Mouse (Mus musculus): ENCODE measurements around the gene Pth2. TPM values are rescaled to one million over a fixed set of nuclear protein-coding genes. Genes with fewer than 3 reads are reported as not detected.
A peak's percentile ranks its signal among the peaks of the same experiment; 100 is the strongest.

Gene Pth2
- polyA plus RNA-seq, 1 experiment, result 21.9 TPM

DNA sequence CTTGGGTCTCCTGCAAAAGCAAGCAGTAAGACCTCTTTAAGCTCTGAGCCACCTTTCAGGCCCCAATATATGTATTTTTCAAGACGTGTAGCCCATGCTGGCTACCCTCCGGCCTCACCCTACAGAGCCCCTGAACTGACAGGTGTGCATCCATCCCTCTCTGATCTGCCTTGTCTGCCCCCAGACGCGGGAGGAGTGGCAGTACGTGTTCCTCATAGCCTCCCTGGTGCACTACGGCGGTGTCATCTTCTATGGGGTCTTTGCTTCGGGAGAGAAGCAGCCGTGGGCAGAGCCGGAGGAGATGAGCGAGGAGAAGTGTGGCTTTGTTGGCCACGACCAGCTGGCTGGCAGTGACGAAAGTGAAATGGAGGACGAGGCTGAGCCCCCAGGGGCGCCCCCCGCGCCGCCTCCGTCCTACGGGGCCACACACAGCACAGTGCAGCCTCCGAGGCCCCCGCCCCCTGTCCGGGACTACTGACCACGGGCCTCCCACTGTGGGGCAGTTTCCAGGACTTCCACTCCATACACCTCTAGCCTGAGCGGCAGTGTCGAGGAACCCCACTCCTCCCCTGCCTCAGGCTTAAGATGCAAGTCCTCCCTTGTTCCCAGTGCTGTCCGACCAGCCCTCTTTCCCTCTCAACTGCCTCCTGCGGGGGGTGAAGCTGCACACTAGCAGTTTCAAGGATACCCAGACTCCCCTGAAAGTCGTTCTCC is 6.1 kb upstream of the Pth2 start:
- Histone ChIP-seq H3K27me3 (ENCODE audit: control insufficient read depth, insufficient read depth, low read length) (no peaks in the 10 kb centered on the region; the same call in 1 of the 2 replicates), H3K4me3 (ENCODE audit: control insufficient read depth, low read depth, low read length) (peak overlapping the region; percentile 88), H3K27ac (ENCODE audit: control insufficient read depth, insufficient read depth, low read depth, low read length) (peak overlapping the region; percentile 61), H3K36me3 (ENCODE audit: control insufficient read depth, insufficient read depth, low read length) (no peaks in the 10 kb centered on the region), H3K4me1 (ENCODE audit: control insufficient read depth, insufficient read depth, low read length) (peaks cover 30% of the 10 kb centered on the region)
- TF ChIP-seq CTCF (IDR thresholded peaks at IDR 0.05; ENCODE audit: control insufficient read depth, insufficient read depth, insufficient replicate concordance, low read depth, low read length) (no peak), POLR2A (IDR thresholded peaks at IDR 0.05; ENCODE audit: control insufficient read depth, low read depth, low read length) (no peak)

DNA sequence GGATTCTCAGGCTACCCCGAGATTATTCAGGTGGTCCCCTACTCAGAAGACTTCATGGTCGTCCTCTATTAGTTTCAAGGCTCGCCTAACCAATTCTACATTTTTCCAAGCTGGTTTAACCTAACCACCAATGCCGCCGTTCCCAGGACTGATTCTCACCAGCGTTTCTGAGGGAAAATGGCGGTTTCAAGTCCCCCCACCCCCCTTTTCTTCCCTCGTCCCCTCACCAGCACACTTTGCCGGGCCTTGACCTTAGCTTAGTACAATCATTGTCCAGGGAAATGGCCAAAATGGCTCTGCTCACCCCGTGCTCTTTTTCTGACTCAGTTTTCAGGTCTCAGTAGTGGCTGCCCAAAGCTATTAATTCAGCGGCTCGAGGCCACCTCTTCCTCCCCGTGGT is 5.4 kb upstream of the Pth2 start:
- no peak for TF ChIP-seq CTCF (IDR thresholded peaks at IDR 0.05; ENCODE audit: control insufficient read depth, insufficient read depth, insufficient replicate concordance, low read depth, low read length)
- TF ChIP-seq POLR2A (IDR thresholded peaks at IDR 0.05; ENCODE audit: control insufficient read depth, low read depth, low read length), result no peak
- Histone ChIP-seq H3K4me1 (ENCODE audit: control insufficient read depth, insufficient read depth, low read length) (peaks cover 32% of the 10 kb centered on the region), H3K27ac (ENCODE audit: control insufficient read depth, insufficient read depth, low read depth, low read length) (peak overlapping the region; percentile 45; the same call in 1 of the 2 replicates), H3K4me3 (ENCODE audit: control insufficient read depth, low read depth, low read length) (peak overlapping the region; percentile 88), H3K27me3 (ENCODE audit: control insufficient read depth, insufficient read depth, low read length) (no peaks in the 10 kb centered on the region; the same call in 1 of the 2 replicates), H3K36me3 (ENCODE audit: control insufficient read depth, insufficient read depth, low read length) (no peaks in the 10 kb centered on the region)

DNA sequence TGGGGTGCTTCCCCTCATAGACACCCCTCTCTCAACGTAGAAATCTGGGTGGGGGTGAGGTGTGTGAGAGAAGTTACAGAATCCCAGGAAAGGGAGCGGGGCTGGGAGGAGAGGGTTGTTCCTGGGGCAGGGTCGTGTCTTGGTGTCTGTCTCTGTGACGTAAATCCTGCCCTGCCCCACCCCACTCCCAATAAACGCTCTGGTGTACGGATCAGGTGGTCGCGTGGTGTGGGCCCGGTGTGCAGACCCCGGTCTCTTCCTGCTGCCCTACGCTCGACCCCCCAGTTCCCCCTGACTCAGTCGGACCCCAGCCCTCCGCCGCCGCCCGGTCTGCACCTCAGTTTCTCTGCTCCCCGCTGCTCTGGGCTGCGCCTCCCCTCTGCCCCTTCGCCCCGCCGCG is 4.9 kb upstream of the Pth2 start:
- Histone ChIP-seq H3K27ac (ENCODE audit: control insufficient read depth, insufficient read depth, low read depth, low read length) (peak overlapping the region; percentile 74), H3K4me1 (ENCODE audit: control insufficient read depth, insufficient read depth, low read length) (peaks cover 34% of the 10 kb centered on the region), H3K27me3 (ENCODE audit: control insufficient read depth, insufficient read depth, low read length) (no peaks in the 10 kb centered on the region; the same call in 1 of the 2 replicates), H3K4me3 (ENCODE audit: control insufficient read depth, low read depth, low read length) (peak overlapping the region; percentile 88), H3K36me3 (ENCODE audit: control insufficient read depth, insufficient read depth, low read length) (no peaks in the 10 kb centered on the region)
- TF ChIP-seq CTCF (IDR thresholded peaks at IDR 0.05; ENCODE audit: control insufficient read depth, insufficient read depth, insufficient replicate concordance, low read depth, low read length) (no peak), POLR2A (IDR thresholded peaks at IDR 0.05; ENCODE audit: control insufficient read depth, low read depth, low read length) (peak; percentile 65)

DNA sequence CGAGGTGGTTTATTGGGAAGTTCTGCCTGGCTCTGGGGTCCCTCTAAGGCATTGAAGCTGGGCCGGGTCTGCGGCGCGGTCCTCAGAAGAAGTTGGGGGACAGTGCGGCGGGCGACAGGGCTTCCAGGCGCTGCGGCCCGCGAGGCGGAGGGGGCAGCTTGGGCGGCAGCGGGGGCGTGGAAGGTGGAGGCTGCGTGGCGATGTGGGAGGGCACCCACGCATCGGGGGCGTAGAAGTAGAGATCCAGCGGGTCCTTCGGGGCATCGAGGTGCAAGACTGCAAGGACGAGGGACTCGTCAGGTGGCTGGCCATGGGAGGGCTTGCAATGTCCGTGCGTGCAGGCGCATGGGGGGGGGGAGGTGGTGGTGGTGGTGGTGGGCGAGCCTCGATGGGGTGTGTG is 4.4 kb upstream of the Pth2 start:
- H3K4me1 ChIP-seq (ENCODE audit: control insufficient read depth, insufficient read depth, low read length), result peaks cover 38% of the 10 kb centered on the region
- TF ChIP-seq POLR2A (IDR thresholded peaks at IDR 0.05; ENCODE audit: control insufficient read depth, low read depth, low read length) (no peak; the same call in 1 of the 2 replicates), CTCF (IDR thresholded peaks at IDR 0.05; ENCODE audit: control insufficient read depth, insufficient read depth, insufficient replicate concordance, low read depth, low read length) (no peak)
- peak overlapping the region; percentile 25; the same call in 1 of the 2 replicates for H3K27ac ChIP-seq (ENCODE audit: control insufficient read depth, insufficient read depth, low read depth, low read length)
- no peaks in the 10 kb centered on the region for H3K36me3 ChIP-seq (ENCODE audit: control insufficient read depth, insufficient read depth, low read length)
- no peaks in the 10 kb centered on the region; the same call in 1 of the 2 replicates for H3K27me3 ChIP-seq (ENCODE audit: control insufficient read depth, insufficient read depth, low read length)
- peak overlapping the region; percentile 88 for H3K4me3 ChIP-seq (ENCODE audit: control insufficient read depth, low read depth, low read length)

DNA sequence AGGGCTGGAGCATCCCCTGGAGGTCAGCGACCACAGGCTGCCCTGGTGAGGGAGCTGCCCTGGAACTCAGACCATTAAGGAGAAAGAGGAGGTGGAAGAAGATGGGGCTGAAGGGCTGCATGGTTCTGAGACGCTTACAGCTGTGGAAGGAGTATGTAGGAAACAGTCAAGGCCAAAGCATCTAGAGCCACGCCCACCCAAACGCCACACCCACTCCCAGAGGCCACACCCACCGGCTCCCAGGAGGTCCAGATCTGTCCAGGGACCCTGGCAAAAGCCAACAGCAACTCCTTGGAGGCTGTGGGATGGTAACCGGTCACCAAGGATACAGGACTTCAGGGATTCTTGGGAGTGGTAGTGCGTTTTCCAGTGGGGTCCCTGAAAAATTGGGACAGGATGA is 2.2 kb upstream of the Pth2 start:
- TF ChIP-seq CTCF (IDR thresholded peaks at IDR 0.05; ENCODE audit: control insufficient read depth, insufficient read depth, insufficient replicate concordance, low read depth, low read length) (no peak), POLR2A (IDR thresholded peaks at IDR 0.05; ENCODE audit: control insufficient read depth, low read depth, low read length) (no peak)
- H3K36me3 ChIP-seq (ENCODE audit: control insufficient read depth, insufficient read depth, low read length), result no peaks in the 10 kb centered on the region
- peak overlapping the region; percentile 46 for H3K4me3 ChIP-seq (ENCODE audit: control insufficient read depth, low read depth, low read length)
- H3K4me1 ChIP-seq (ENCODE audit: control insufficient read depth, insufficient read depth, low read length), result peaks cover 42% of the 10 kb centered on the region
- no peak overlapping the region for H3K27ac ChIP-seq (ENCODE audit: control insufficient read depth, insufficient read depth, low read depth, low read length)
- H3K27me3 ChIP-seq (ENCODE audit: control insufficient read depth, insufficient read depth, low read length), result no peaks in the 10 kb centered on the region; the same call in 1 of the 2 replicates

DNA sequence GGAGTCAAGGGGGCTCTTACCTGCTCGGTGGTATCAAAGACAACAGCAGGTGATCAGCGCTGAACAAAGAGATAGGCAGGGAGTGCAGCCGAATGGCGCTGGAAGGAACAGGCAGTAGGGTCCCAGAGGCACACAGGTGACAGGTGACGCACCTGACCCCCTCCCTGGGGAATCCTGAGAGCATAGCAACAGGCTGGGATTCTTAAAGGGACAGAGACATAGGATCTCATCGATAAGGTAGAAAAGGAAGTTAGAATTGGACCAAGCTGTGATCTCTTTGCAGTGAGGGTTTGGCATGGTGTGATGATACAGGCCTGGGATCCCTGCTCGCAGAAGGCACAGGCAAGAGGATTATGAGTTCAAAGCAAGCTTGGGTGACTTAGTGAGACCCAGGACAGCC is 1.3 kb upstream of the Pth2 start, which contains the start of gene Gfy:
TSS of gene Gfy (minus strand) at position 101 of the 400 bp plus-strand sequence.
- H3K4me1 ChIP-seq (ENCODE audit: control insufficient read depth, insufficient read depth, low read length), result peaks cover 38% of the 10 kb centered on the region

DNA sequence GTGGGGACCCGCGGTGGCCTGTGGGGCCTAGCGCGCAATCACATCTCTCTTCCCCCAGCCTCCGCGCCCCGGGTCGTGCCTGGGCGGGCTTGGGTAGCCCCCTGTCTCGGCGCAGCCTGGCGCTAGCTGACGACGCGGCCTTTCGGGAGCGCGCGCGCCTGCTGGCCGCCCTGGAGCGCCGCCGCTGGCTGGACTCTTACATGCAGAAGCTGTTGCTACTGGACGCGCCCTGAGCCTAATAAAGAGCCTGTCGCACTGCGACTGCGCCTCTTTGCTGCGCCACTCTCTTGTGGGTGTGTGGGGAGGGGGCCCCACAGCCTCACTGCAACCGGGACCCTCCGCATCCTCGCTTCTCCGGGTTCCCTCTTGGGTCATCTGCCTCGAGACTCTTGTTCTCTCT is 745 bp downstream of the Pth2 start:
- Histone ChIP-seq H3K4me3 (ENCODE audit: control insufficient read depth, low read depth, low read length) (peak overlapping the region; percentile 69), H3K27ac (ENCODE audit: control insufficient read depth, insufficient read depth, low read depth, low read length) (no peak overlapping the region), H3K36me3 (ENCODE audit: control insufficient read depth, insufficient read depth, low read length) (no peaks in the 10 kb centered on the region), H3K27me3 (ENCODE audit: control insufficient read depth, insufficient read depth, low read length) (no peaks in the 10 kb centered on the region; the same call in 1 of the 2 replicates), H3K4me1 (ENCODE audit: control insufficient read depth, insufficient read depth, low read length) (peaks cover 25% of the 10 kb centered on the region)
- TF ChIP-seq CTCF (IDR thresholded peaks at IDR 0.05; ENCODE audit: control insufficient read depth, insufficient read depth, insufficient replicate concordance, low read depth, low read length) (no peak), POLR2A (IDR thresholded peaks at IDR 0.05; ENCODE audit: control insufficient read depth, low read depth, low read length) (no peak)

More for the DNA sequence above, 1.3 kb upstream of the Pth2 start, which contains the start of gene Gfy:
- Histone ChIP-seq H3K36me3 (ENCODE audit: control insufficient read depth, insufficient read depth, low read length) (no peaks in the 10 kb centered on the region), H3K27me3 (ENCODE audit: control insufficient read depth, insufficient read depth, low read length) (no peaks in the 10 kb centered on the region; the same call in 1 of the 2 replicates), H3K27ac (ENCODE audit: control insufficient read depth, insufficient read depth, low read depth, low read length) (no peak within 1 kb of the TSS), H3K4me3 (ENCODE audit: control insufficient read depth, low read depth, low read length) (peak within 1 kb of the TSS; percentile 46)
- no peak for TF ChIP-seq POLR2A (IDR thresholded peaks at IDR 0.05; ENCODE audit: control insufficient read depth, low read depth, low read length)

Data from testis, adult 2 months (tissue).